Mouse (Mus musculus) hindbrain, embryonic 12.5 days (tissue): ENCODE measurements around the gene Cdc14a. TPM values are rescaled to one million over a fixed set of nuclear protein-coding genes. Genes with fewer than 3 reads are reported as not detected.

ENCODE experiments used
- ATAC-seq: fragments of 200-750 bp; cut with Nextera tagmentation; 2 replicates; pipeline ENCODE4 v1.8.0; 2017; ENCODE audit warnings: moderate TSS enrichment; ENCODE audit not compliant: low FRiP score
- H3K27ac ChIP-seq: fragments of 300-500 bp; sonication (generic); 2 replicates; pipeline ENCODE4 v1.5.1; 2016; ENCODE audit warnings: mild to moderate bottlenecking
- H3K27me3 ChIP-seq: fragments of 300-500 bp; sonication (generic); 2 replicates; pipeline ENCODE4 v1.6.1; 2016; ENCODE audit warnings: mild to moderate bottlenecking
- H3K36me3 ChIP-seq: fragments of 300-500 bp; sonication (generic); 2 replicates; pipeline ENCODE4 v1.6.1; 2016; ENCODE audit warnings: mild to moderate bottlenecking
- H3K4me1 ChIP-seq: fragments of 300-500 bp; sonication (generic); 2 replicates; pipeline ENCODE4 v1.6.1; 2016
- H3K4me2 ChIP-seq: fragments of 300-500 bp; sonication (generic); replicated peaks from 2 replicates; pipeline ENCODE4 v1.6.1; 2016; ENCODE audit warnings: mild to moderate bottlenecking
- H3K4me3 ChIP-seq: fragments of 300-500 bp; sonication (generic); 2 replicates; pipeline ENCODE4 v1.5.1; 2016; ENCODE audit warnings: mild to moderate bottlenecking
- H3K9ac ChIP-seq: fragments of 300-500 bp; sonication (generic); 2 replicates; pipeline ENCODE4 v1.6.1; 2016; ENCODE audit warnings: mild to moderate bottlenecking, moderate library complexity
- H3K9me3 ChIP-seq: fragments of 300-500 bp; sonication (generic); replicated peaks from 2 replicates; pipeline ENCODE4 v1.6.1; 2016; ENCODE audit warnings: mild to moderate bottlenecking
- WGBS: fragments of 180-500 bp; shearing (Covaris S2); methylation state at CpG from one replicate; pipeline ENCODE4 v1.1.7; 2016; 5-methylcytosine and 5-hydroxymethylcytosine counted together
- polyA plus RNA-seq: library from polyadenylated mRNA; unstranded; fragments of >200 nt; fragmentation: Nextera tagmentation; extraction: Ambion mirVana; gene quantifications from 2 replicates; pipeline ENCODE4 v1.2.1, GENCODE M21; 2016

The Cdc14a gene
- polyA plus RNA-seq, 1 experiment from 2014 or later = 13.6 TPM

DNA sequence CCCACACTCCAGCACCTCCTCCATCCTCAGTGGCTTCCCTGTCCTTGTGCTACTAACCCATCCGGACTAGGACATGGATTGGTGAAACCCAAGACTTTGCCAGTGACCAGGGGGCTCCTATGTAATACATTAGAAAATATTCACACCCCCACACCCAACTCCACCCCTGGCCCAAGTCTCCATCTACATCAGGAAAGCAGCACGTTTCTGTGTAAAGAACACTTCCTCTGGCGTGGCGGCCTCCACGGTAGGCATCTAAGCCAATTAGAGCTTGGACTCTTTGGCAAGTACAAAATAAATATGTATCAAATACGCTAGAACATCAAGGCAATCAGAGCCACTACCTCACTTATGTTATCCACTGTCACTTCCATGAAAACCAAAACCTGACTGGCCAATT lies 90.1 kb downstream of the Cdc14a start:
- H3K4me1 ChIP-seq = no peaks in the 10 kb centered on the region
- 0 out of 2 replicates have a peak, but pooled peaks cover 4% of the 10 kb centered on the region for H3K36me3 ChIP-seq
- H3K4me3 ChIP-seq = no peak overlapping the region
- no peak overlapping the region for H3K27ac ChIP-seq
- H3K9ac ChIP-seq = no peak overlapping the region
- no peak for ATAC-seq
- H3K4me2 ChIP-seq = no peak overlapping the region
- H3K27me3 ChIP-seq = no peaks in the 10 kb centered on the region
- WGBS = 83% methylated on average over 6 of the region's 6 CpGs
- H3K9me3 ChIP-seq = no peaks in the 10 kb centered on the region

DNA sequence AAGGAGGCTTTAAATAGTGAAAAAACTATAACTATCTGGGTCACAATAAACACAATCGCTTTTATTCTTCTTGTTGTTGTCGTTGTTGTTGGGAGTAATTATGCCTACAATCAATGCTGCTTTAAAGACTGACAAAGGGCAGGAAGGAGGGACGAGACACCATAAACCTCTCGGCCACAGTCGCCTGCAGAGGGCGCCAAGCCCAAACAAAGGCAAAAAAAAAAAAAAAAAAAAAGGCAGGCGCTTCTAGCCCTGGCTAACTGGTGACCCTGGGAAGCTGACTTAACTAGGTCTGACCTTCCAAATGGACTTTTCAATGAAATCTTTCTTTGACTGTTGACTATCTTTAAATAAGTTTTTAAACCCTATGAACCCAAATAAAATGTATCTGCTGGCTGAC lies 90.6 kb downstream of the Cdc14a start:
- Histone ChIP-seq H3K4me1 (no peaks in the 10 kb centered on the region), H3K9me3 (no peaks in the 10 kb centered on the region), H3K27ac (no peak overlapping the region), H3K4me3 (no peak overlapping the region), H3K9ac (no peak overlapping the region), H3K36me3 (peaks cover 9% of the 10 kb centered on the region; the same call in 1 of the 2 replicates), H3K4me2 (no peak overlapping the region), H3K27me3 (no peaks in the 10 kb centered on the region)
- ATAC-seq = no peak
- 14% methylated on average over 7 of the region's 7 CpGs for WGBS

DNA sequence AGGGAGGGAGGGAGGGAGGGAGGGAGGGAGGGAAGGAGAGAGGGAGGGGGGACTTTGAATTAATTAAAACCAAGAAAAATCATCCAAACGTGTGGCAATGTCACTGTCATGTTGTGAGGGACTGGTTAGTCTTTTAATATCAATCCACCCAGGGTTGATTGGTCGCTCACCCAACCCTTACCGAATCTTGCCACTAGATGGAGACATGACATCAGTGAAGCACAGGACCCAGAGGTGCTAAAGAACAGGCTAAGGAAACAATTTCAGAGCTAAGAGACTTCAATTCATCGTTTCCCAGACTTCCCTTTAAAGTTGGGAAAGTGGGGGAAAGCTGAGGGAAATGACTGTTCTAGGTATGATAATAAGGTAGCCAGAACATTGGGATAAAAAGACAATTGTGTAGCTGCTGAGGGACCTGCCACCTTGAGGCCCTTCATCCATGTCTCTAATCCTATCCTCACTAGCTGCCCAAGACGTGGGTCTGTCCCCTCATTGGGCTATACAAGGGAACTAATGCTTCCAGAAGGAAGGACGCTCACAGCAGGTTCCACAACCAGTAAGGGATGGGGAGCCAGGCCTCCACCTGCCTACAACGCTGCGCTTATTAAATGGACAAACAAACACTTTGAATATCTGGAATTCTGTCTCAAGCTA lies 91.9 kb downstream of the Cdc14a start:
- Histone ChIP-seq H3K27me3 (no peaks in the 10 kb centered on the region), H3K4me2 (no peak overlapping the region), H3K27ac (no peak overlapping the region), H3K9me3 (no peaks in the 10 kb centered on the region), H3K4me1 (0 out of 2 replicates have a peak, but pooled peaks cover under 1% of the 10 kb centered on the region), H3K36me3 (peaks cover 7% of the 10 kb centered on the region; the same call in 1 of the 2 replicates), H3K4me3 (no peak overlapping the region), H3K9ac (no peak overlapping the region)
- WGBS = 47% methylated on average over 8 of the region's 8 CpGs
- peak; percentile 68 for ATAC-seq

DNA sequence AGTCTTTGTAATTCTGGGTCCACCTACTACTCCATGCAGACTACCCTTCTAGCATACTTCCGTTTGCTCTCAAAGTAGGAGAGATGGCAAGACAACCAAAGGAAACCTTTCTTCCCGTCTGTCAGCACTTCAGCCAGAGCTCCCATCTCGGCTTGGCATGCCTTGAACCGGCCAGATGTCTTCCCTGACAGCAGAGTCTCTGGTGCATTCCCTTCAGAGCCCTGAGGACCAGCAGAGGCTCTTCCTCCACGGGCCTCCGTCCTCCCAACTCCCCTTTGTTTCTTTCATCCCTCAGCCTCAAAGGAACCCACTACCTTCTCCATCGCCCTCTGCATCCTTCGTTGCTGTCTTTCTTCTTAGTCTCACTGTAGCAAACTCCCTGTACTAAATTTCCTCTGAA lies 93.9 kb downstream of the Cdc14a start:
- WGBS = 80% methylated on average over 8 of the region's 8 CpGs
- H3K27me3 ChIP-seq = no peaks in the 10 kb centered on the region
- H3K27ac ChIP-seq = no peak overlapping the region
- no peak for ATAC-seq
- no peak overlapping the region for H3K9ac ChIP-seq
- H3K4me1 ChIP-seq = 0 out of 2 replicates have a peak, but pooled peaks cover 4% of the 10 kb centered on the region
- H3K36me3 ChIP-seq = peaks cover 7% of the 10 kb centered on the region; the same call in 1 of the 2 replicates
- no peaks in the 10 kb centered on the region for H3K9me3 ChIP-seq
- no peak overlapping the region for H3K4me2 ChIP-seq
- H3K4me3 ChIP-seq = no peak overlapping the region

DNA sequence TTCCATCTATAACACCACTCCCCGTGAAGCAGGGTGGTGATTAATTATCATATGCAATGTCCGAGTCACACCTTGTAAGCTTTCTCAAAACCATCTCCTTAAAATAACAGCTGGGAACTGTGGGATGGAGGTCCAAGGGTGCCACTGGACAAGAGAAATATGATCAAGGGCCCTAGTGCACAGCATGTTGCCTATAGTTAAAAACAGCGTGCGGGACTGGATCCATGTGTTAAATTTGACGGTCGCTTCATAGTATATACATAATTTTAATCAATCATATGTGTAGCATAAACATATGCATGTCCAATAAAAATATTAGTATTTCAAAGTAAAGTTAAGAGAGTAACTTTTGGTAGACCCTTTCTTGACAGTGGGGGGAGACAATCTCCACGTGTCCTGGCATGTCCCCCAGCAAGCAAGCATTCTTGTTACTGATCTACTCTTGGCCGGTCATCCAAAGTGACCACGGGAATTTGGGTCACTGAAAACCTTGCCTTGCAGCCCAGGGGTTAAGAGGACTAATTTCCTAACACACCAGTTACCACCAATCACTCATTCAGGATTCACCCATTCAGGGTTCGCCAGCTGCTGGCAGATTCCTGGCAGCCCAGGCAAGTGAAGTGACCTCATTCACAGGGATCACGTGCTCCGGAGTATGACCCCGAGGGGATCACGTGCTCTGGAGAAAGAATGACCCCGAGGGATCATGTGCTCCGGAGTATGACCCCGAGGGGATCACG lies 94.6 kb downstream of the Cdc14a start:
- no peak for ATAC-seq
- Histone ChIP-seq H3K9me3 (no peaks in the 10 kb centered on the region), H3K4me2 (no peak overlapping the region), H3K27me3 (no peaks in the 10 kb centered on the region), H3K9ac (no peak overlapping the region), H3K27ac (no peak overlapping the region), H3K4me3 (no peak overlapping the region), H3K4me1 (0 out of 2 replicates have a peak, but pooled peaks cover 7% of the 10 kb centered on the region), H3K36me3 (peaks cover 7% of the 10 kb centered on the region; the same call in 1 of the 2 replicates)
- 74% methylated on average over 18 of the region's 18 CpGs for WGBS

DNA sequence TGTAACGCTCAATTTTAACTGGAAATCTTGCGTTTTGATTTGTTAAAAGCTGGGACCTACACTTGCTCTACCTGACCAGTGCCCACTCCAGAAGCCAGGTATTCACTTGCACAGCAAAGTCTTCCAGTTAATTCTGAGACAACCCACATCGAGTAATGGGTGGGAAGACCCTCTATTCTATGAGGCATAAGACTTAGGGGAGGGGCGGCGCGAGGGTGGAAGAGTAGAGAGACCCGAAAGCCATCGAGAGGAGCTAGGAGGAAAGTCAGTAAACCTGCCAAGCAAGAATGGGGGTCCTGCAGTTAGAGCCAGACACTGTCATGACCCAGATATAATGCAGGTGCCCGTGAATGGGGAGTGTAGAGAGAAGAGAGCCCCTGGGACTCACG lies 96.2 kb downstream of the Cdc14a start:
- H3K4me1 ChIP-seq = 0 out of 2 replicates have a peak, but pooled peaks cover 7% of the 10 kb centered on the region
- 60% methylated on average over 10 of the region's 10 CpGs for WGBS
- H3K27ac ChIP-seq = no peak overlapping the region
- no peak overlapping the region for H3K4me2 ChIP-seq
- peaks cover 7% of the 10 kb centered on the region; the same call in 1 of the 2 replicates for H3K36me3 ChIP-seq
- no peaks in the 10 kb centered on the region for H3K9me3 ChIP-seq
- H3K27me3 ChIP-seq = no peaks in the 10 kb centered on the region
- H3K9ac ChIP-seq = no peak overlapping the region
- ATAC-seq = peak; percentile 35; the same call in 1 of the 2 replicates
- no peak overlapping the region for H3K4me3 ChIP-seq

DNA sequence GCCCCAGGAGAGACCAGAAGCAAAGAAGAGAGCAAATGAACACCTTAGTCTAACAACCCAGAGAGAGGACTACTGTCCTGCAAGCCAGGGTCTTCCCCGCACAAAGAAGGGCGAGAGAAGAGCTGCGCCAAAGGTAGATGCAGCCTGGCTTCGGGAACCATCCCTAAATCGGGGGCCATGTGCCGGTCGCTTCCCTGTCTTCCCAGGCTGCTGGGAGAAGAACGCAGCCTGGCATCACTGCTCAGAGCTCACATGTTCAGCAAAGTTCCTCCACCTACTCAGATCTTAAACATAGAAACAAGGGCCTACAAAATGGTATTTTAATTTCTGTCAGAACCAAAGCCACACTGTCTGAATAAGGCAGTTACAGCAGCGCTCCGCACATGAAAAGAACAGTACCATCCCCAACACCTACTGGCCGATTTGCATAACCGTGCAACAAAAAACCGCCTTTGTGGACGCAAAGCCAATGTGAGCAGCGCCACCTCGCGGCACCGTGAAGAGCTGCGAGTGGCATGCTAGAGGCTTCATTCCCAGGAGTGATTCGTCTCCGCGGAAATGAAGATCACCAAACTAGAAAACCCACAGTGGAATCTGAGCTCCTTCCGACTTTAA lies 96.7 kb downstream of the Cdc14a start:
- H3K36me3 ChIP-seq = peaks cover 7% of the 10 kb centered on the region; the same call in 1 of the 2 replicates
- H3K4me3 ChIP-seq = peak overlapping the region; percentile 21
- H3K27me3 ChIP-seq = no peaks in the 10 kb centered on the region
- peak; percentile 70 for ATAC-seq
- H3K9ac ChIP-seq = peak overlapping the region; percentile 50; the same call in 1 of the 2 replicates
- H3K4me2 ChIP-seq = peak overlapping the region; percentile 45
- 0 out of 2 replicates have a peak, but pooled peaks cover 7% of the 10 kb centered on the region for H3K4me1 ChIP-seq
- WGBS = 10% methylated on average over 23 of the region's 23 CpGs
- H3K27ac ChIP-seq = no peak overlapping the region
- no peaks in the 10 kb centered on the region for H3K9me3 ChIP-seq

DNA sequence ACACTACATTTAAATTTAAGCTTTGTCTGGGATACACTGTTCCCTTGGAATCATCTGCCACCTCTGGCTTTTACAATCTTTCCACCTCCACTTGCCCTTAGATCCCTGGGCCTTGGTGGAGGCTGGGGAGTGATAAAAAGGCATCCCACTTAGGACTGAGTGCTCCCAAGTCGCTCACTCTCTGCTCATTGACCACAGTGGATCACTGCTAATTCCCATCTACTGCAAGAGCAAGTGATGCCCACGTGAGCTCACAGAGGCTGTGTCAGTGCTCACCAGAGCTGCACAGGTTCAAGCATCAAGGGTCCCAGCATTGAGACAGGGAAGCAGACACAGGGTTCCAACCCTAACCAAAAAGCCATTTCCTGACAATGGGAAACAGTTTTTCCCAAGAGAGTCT lies 98.3 kb downstream of the Cdc14a start:
- ATAC-seq = no peak

DNA sequence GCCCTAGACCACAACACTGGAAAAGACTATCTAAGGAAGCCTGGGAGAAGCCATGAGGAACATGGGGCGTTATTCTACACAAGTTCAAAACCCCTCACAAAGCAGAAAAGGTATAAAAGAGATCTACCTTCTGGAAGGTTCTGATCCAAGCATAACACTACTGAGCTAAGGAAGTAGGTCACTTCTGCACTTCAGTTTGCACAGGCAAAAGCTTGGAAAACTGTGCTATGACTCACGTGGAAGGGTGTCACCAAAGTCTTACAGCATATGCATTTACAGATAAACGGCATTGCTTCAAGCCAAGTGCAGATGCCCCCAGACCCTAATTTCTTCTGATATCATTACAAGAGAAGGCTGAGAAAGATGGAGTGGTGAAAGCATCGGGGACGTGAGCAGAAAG lies 104.1 kb downstream of the Cdc14a start:
- Histone ChIP-seq H3K4me3 (no peak overlapping the region), H3K4me2 (no peak overlapping the region), H3K9me3 (no peaks in the 10 kb centered on the region), H3K36me3 (no peaks in the 10 kb centered on the region), H3K27me3 (no peaks in the 10 kb centered on the region), H3K4me1 (0 out of 2 replicates have a peak, but pooled peaks cover 1% of the 10 kb centered on the region), H3K27ac (no peak overlapping the region), H3K9ac (no peak overlapping the region)
- ATAC-seq = no peak
- 92% methylated on average over 5 of the region's 5 CpGs for WGBS

More for the DNA sequence above, 98.3 kb downstream of the Cdc14a start:
- Histone ChIP-seq H3K27ac (no peak overlapping the region), H3K27me3 (no peaks in the 10 kb centered on the region), H3K4me1 (0 out of 2 replicates have a peak, but pooled peaks cover 7% of the 10 kb centered on the region), H3K4me2 (no peak overlapping the region), H3K4me3 (no peak overlapping the region), H3K9me3 (no peaks in the 10 kb centered on the region), H3K9ac (no peak overlapping the region), H3K36me3 (peaks cover 7% of the 10 kb centered on the region; the same call in 1 of the 2 replicates)
- 85% methylated on average over 2 of the region's 2 CpGs for whole genome bisulfite sequencing

DNA sequence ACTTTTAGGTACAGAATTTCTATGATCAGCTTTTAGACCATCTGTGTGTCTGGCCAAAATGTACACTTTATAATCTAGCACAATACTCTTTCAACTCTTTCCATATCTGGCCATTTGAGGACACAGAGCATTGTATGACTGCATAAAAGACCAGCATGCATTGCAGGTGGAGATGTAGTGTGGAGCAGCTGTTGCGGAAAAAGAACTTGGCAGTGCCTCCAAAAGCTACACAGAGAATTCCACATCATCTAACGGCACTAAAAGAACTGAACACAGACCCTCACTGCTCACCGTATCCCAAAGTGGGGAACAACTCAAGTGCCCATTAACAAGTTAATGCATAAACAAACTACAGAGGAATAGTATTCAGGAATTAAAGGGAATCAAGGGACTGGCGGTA lies 112.0 kb downstream of the Cdc14a start:
- no peak for ATAC-seq

DNA sequence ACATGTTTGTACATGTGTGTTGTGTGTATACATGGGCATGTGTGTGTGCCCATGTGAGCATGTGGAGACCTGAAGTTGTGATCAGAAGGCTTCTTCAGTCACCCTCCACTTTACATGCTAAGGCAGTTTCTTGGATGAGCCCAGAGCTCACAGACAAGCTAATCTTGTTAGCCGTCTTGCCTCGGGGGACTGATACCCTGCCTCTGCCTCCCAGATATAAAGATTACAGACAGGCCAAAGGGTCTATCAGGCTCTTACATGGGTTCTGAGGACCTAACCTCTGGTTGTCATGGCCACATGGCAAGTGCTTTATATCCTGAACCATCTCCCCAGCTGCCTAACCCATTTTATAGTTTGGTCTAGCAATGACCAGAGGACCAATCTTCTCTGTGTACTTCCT lies 112.7 kb downstream of the Cdc14a start:
- no peaks in the 10 kb centered on the region for H3K9me3 ChIP-seq
- H3K4me1 ChIP-seq = no peaks in the 10 kb centered on the region
- peaks cover 8% of the 10 kb centered on the region; the same call in 1 of the 2 replicates for H3K36me3 ChIP-seq
- H3K27ac ChIP-seq = no peak overlapping the region
- no peaks in the 10 kb centered on the region for H3K27me3 ChIP-seq
- H3K9ac ChIP-seq = no peak overlapping the region
- WGBS = 94% methylated on average over 2 of the region's 2 CpGs
- H3K4me3 ChIP-seq = no peak overlapping the region
- H3K4me2 ChIP-seq = no peak overlapping the region
- ATAC-seq = no peak

More for the DNA sequence above, 112.0 kb downstream of the Cdc14a start:
- Histone ChIP-seq H3K9ac (no peak overlapping the region), H3K27ac (no peak overlapping the region), H3K27me3 (no peaks in the 10 kb centered on the region), H3K36me3 (peaks cover 8% of the 10 kb centered on the region; the same call in 1 of the 2 replicates), H3K4me2 (no peak overlapping the region), H3K9me3 (no peaks in the 10 kb centered on the region), H3K4me3 (no peak overlapping the region), H3K4me1 (no peaks in the 10 kb centered on the region)
- WGBS = 86% methylated on average over 4 of the region's 4 CpGs

DNA sequence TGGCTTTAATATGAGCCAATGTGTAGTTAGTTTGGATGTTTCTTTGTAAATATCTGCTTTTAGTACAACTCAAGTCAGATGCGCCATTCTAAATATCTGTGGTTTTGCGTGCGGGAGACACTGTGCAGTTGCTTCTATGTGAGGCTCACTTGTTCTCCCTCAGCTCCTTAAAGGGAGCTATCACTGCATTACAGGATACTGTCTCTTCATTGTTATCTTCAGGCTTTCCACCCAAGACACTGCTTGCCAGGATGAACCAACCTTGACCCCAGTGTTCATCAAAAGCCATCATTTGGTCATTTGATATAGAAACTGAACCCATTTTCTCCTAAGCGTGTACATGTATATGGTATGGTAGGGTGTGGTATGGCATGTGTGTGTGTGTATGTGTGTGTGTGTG lies 113.2 kb downstream of the Cdc14a start:
- Histone ChIP-seq H3K9ac (no peak overlapping the region), H3K27me3 (no peaks in the 10 kb centered on the region), H3K27ac (no peak overlapping the region), H3K9me3 (no peaks in the 10 kb centered on the region), H3K36me3 (peaks cover 8% of the 10 kb centered on the region; the same call in 1 of the 2 replicates), H3K4me2 (no peak overlapping the region), H3K4me3 (no peak overlapping the region), H3K4me1 (no peaks in the 10 kb centered on the region)
- ATAC-seq = no peak
- WGBS = 97% methylated on average over 4 of the region's 4 CpGs
